Mouse (Mus musculus) embryonic facial prominence, embryonic 12.5 days (tissue): ENCODE data around the gene Wdr63. TPM values are rescaled to one million over a fixed set of nuclear protein-coding genes. Genes with fewer than 3 reads are reported as not detected.

Experiments used
- ATAC-seq: fragments of 200-750 bp; cut with Nextera tagmentation; 2 replicates; pipeline ENCODE4 v1.8.0; 2017; ENCODE audit not compliant: insufficient number of reproducible peaks, insufficient read depth, low FRiP score, low TSS enrichment
- H3K27ac ChIP-seq: fragments of 300-500 bp; sonication (generic); 2 replicates; pipeline ENCODE4 v1.5.1; 2016; ENCODE audit warnings: mild to moderate bottlenecking
- H3K27me3 ChIP-seq: fragments of 300-500 bp; sonication (generic); 2 replicates; pipeline ENCODE4 v1.6.1; 2016; ENCODE audit warnings: mild to moderate bottlenecking, moderate library complexity
- H3K36me3 ChIP-seq: fragments of 300-500 bp; sonication (generic); 2 replicates; pipeline ENCODE4 v1.6.1; 2016; ENCODE audit warnings: mild to moderate bottlenecking
- H3K4me1 ChIP-seq: fragments of 300-500 bp; sonication (generic); 2 replicates; pipeline ENCODE4 v1.6.1; 2016
- H3K4me2 ChIP-seq: fragments of 300-500 bp; sonication (generic); replicated peaks from 2 replicates; pipeline ENCODE4 v1.6.1; 2016; ENCODE audit warnings: mild to moderate bottlenecking, moderate library complexity
- H3K4me3 ChIP-seq: fragments of 300-500 bp; sonication (generic); 2 replicates; pipeline ENCODE4 v1.5.1; 2016; ENCODE audit warnings: mild to moderate bottlenecking
- H3K9ac ChIP-seq: fragments of 300-500 bp; sonication (generic); 2 replicates; pipeline ENCODE4 v1.6.1; 2016; ENCODE audit warnings: mild to moderate bottlenecking, moderate library complexity
- H3K9me3 ChIP-seq: fragments of 300-500 bp; sonication (generic); 2 replicates; pipeline ENCODE4 v1.6.1; 2016; ENCODE audit warnings: mild to moderate bottlenecking, moderate library complexity
- whole genome bisulfite sequencing: fragments of 180-500 bp; shearing (Covaris S2); methylation state at CpG from one replicate; pipeline ENCODE4 v1.1.7; 2016; 5-methylcytosine and 5-hydroxymethylcytosine counted together
- polyA plus RNA-seq: library from polyadenylated mRNA; unstranded; fragments of >200 nt; fragmentation: Nextera tagmentation; extraction: Ambion mirVana; gene quantifications from 2 replicates; pipeline ENCODE4 v1.2.1, GENCODE M21; 2016

Wdr63 gene
- polyA plus RNA-seq, 1 experiment from 2014 or later = 0.17 TPM

DNA sequence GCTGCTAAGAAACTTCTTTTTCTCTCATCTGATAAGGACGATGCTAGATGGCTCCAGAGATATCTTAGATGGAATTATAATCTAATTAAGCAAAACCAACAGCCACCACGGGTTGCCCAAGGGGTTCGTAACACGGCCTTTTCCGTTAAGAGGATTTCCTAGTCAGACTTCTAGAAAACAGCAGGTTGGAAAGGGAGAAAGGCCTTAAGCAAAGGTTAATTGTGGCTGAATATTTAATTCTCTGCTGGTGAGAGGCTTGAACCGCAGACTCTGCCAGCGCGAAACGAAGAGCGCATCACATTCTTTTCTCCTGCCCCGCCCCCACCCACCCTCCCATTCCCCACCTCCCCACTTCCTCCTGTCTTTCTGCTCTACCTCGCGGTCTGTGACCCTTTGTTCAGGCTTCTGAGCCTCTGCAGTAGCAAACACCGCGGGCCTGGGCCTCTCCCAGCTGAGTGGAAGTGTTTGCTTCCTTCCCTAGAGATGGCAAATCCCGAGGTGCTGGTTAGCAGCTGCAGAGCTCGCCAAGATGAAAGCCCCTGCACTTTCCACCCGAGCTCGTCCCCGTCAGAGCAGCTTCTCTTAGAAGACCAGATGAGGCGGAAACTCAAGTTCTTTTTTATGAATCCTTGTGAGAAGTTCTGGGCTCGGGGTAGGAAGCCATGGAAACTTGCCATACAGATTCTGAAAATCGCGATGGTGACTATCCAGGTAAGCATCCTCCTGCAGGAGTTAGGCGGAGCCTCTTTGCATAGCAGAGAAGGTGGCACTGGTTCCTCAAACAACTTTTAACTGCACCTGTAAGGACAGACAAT, 13.6 kb upstream of the Wdr63 start:
- Histone ChIP-seq H3K27ac (peak overlapping the region; percentile 9), H3K4me3 (peak overlapping the region; percentile 21), H3K27me3 (peaks cover 25% of the 10 kb centered on the region), H3K9ac (peak overlapping the region; percentile 12), H3K4me2 (peak overlapping the region; percentile 49), H3K36me3 (no peaks in the 10 kb centered on the region), H3K9me3 (no peaks in the 10 kb centered on the region), H3K4me1 (peaks cover 16% of the 10 kb centered on the region)
- 6% methylated on average over 25 of the region's 25 CpGs for WGBS
- ATAC-seq = no peak

DNA sequence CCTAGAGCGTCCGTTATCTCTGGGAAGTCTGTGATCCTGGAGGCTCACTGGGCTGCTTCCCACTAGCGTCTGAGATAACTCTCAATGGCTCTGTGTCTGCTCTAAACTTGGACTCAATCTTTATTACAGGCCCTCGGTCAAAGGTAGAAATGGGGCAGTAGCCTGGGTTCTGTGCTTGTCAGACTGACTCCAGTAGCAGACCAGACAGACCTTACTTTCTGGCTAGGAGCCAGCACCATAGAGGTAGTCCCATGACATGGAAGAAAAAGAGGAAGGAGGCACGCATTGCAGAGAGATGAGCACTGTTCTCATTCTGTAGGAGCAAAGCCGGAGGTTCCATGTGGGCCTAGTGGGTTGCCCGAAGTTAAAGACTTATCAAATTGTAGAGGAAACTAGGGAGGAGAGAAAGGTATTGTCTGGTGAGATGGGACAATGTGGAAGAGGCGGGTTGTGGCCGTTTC, 10.1 kb upstream of the Wdr63 start:
- Histone ChIP-seq H3K4me3 (no peak overlapping the region; the same call in 1 of the 2 replicates), H3K4me2 (peak overlapping the region; percentile 53), H3K27me3 (peaks cover 27% of the 10 kb centered on the region), H3K9ac (no peak overlapping the region), H3K4me1 (peaks cover 16% of the 10 kb centered on the region), H3K36me3 (no peaks in the 10 kb centered on the region), H3K27ac (no peak overlapping the region), H3K9me3 (no peaks in the 10 kb centered on the region)
- 61% methylated on average over 9 of the region's 9 CpGs for WGBS
- ATAC-seq = no peak

DNA sequence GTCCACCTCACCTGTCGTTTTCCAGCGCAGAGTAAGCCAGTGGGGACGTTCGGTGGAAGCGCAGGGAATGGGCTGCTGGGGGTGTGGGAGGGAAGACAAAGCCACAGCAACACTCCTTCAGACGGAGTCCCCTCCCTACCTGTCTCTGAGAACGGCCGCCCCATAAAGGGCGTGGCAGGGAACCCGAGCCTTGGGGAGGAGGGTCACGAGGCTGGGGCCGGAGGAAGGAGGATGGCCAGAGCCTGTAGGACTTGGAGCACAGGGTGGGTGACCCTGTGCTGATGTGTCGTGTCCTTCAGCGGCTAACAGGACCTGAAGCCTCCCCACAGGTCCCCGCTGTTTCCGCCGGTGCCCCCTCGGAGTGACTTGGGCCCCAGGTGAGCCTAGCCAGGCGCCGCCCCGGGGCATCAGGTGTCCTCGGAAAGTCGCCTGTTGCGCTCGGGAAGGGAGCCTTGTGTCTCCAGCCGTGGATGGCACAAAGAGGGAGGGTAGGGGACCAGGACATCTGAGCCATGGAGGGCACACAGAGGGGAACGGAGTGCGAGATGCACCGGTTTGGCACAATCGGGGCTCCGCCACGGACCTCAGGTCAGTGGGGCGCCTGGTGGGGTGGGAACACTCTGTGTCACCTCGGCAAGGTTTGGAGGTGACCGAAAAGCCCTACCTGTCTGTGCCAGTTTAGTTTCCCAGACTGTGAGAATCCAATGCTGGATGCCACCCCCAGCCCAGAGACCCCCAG, 9.5 kb upstream of the Wdr63 start, which contains the start of gene Mcoln3:
TSS of gene Mcoln3 (plus strand) at position 193 of the 739 bp plus-strand sequence.
- H3K4me2 ChIP-seq = peak within 1 kb of the TSS; percentile 53
- no peak within 1 kb of the TSS for H3K27ac ChIP-seq
- peaks cover 16% of the 10 kb centered on the region for H3K4me1 ChIP-seq
- no peak within 1 kb of the TSS for H3K9ac ChIP-seq
- peaks cover 27% of the 10 kb centered on the region for H3K27me3 ChIP-seq
- H3K9me3 ChIP-seq = no peaks in the 10 kb centered on the region
- ATAC-seq = no peak
- WGBS = 14% methylated on average over 35 of the region's 35 CpGs
- peak within 1 kb of the TSS; percentile 31 for H3K4me3 ChIP-seq
- H3K36me3 ChIP-seq = no peaks in the 10 kb centered on the region

DNA sequence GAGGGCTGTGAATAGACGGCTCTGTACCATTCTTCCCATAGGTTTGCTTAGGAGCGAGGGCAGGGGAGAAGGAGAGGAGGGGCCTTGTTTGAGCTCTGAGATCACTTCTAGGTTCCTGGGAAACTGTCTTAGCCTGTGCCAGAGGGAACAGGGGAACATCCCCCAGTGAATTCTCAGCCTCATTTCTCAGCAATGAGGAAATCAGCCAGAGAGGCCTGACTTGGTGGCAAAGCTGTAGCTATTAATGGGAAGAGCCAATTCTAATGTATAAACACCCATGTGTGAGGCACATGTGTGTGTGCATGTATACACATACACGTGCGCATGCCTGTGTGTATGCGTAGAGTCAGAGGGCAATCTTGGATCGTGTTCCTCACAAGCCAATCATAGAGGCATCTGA, 3.0 kb upstream of the Wdr63 start:
- Histone ChIP-seq H3K36me3 (no peaks in the 10 kb centered on the region), H3K27ac (no peak overlapping the region), H3K27me3 (0 out of 2 replicates have a peak, but pooled peaks cover 4% of the 10 kb centered on the region), H3K9ac (no peak overlapping the region), H3K4me2 (no peak overlapping the region), H3K4me1 (peaks cover 6% of the 10 kb centered on the region; the same call in 1 of the 2 replicates), H3K4me3 (no peak overlapping the region), H3K9me3 (no peaks in the 10 kb centered on the region)
- WGBS = 69% methylated on average over 6 of the region's 6 CpGs
- no peak for ATAC-seq

DNA sequence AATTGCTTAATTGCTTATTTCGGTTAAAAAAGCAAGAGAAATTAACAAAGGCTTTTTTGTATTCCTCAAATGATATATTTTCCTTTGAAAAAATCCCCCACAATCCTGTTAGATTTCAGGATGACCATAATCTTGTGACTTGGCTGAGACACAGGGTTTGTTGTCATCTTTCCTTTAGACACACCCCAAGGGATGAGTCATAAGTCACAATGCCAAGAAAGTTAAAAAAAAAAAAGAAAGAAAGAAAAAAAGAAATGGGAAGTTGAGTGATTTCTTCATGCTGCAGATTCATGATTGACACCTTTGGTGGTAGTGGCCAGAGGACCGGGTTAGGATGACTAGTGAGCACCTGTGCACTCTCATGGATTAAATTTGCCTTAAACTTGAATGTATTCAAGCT, 2.4 kb upstream of the Wdr63 start:
- Histone ChIP-seq H3K4me3 (no peak overlapping the region), H3K4me2 (no peak overlapping the region), H3K9ac (no peak overlapping the region), H3K4me1 (peaks cover 6% of the 10 kb centered on the region; the same call in 1 of the 2 replicates), H3K9me3 (no peaks in the 10 kb centered on the region), H3K27ac (no peak overlapping the region), H3K36me3 (no peaks in the 10 kb centered on the region), H3K27me3 (0 out of 2 replicates have a peak, but pooled peaks cover 4% of the 10 kb centered on the region)
- no peak for ATAC-seq
- 68% methylated on average over 2 of the region's 2 CpGs for WGBS

DNA sequence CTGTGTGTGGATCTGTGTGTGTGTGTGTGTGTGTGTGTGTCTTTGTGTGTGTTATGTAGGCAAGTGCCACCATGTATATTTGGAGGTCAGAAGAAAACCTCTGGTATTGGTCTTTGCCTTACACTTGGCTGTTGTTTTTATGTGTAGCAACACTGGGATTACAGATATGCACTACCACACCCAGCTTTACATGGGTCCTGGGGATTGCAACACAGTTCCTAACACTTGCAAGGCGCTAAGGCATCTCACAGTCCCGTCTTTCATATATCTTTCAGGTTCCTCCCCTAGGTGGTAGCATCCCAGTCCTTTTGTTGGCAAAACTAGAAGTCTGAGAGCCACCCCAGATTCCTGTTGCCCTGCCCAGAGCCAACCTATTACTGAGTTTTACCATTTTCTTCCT, 1.0 kb upstream of the Wdr63 start:
- 0 out of 2 replicates have a peak, but pooled peaks cover 4% of the 10 kb centered on the region for H3K27me3 ChIP-seq
- no peak overlapping the region for H3K27ac ChIP-seq
- H3K9ac ChIP-seq = no peak overlapping the region
- H3K36me3 ChIP-seq = no peaks in the 10 kb centered on the region
- ATAC-seq = no peak
- peaks cover 6% of the 10 kb centered on the region; the same call in 1 of the 2 replicates for H3K4me1 ChIP-seq
- WGBS = 74% methylated on average over 2 of the region's 2 CpGs
- no peak overlapping the region for H3K4me3 ChIP-seq
- H3K9me3 ChIP-seq = 0 out of 2 replicates have a peak, but pooled peaks cover 6% of the 10 kb centered on the region
- no peak overlapping the region for H3K4me2 ChIP-seq

DNA sequence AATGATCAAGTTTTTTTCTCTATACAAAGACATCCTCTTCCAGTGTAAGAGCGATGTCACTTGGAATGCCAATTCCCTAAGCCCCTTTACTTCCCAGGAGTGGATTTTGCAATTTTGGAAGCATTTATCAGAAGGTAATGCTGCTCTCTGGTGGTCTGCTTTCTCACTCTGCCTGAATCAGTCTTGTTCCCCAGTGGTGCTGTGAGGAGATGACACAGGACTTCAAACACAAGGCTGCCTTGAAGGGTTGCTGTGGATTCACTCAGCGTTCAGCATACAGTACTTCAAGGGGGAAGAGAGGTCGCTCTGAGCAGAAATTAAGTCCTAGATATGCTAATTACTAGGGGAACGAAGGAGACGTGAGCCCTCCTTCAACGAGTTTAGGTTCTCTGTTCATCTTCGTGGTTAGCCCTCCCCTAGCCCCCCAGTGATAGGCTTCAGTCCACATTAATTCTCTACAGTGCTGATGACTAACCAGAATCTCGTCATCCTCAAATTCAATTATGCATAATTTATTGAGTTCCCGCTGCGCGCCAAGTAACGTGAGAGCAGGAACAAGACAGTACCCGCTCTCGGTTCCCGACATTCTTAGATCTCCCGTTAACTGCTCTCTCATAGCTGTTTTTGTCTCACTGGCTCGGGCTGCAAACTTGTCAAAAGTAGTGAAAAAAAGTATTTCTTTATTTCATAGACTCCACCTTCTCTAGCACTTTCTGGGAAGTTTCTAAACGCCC, 647 bp downstream of the Wdr63 start:
- WGBS = 6% methylated on average over 18 of the region's 18 CpGs
- no peak overlapping the region for H3K27ac ChIP-seq
- 0 out of 2 replicates have a peak, but pooled peaks cover 4% of the 10 kb centered on the region for H3K27me3 ChIP-seq
- H3K4me1 ChIP-seq = peaks cover 6% of the 10 kb centered on the region; the same call in 1 of the 2 replicates
- no peak for ATAC-seq
- H3K9ac ChIP-seq = no peak overlapping the region
- peak overlapping the region; percentile 65 for H3K4me2 ChIP-seq
- peak overlapping the region; percentile 41 for H3K4me3 ChIP-seq
- H3K9me3 ChIP-seq = 0 out of 2 replicates have a peak, but pooled peaks cover 6% of the 10 kb centered on the region
- no peaks in the 10 kb centered on the region for H3K36me3 ChIP-seq

DNA sequence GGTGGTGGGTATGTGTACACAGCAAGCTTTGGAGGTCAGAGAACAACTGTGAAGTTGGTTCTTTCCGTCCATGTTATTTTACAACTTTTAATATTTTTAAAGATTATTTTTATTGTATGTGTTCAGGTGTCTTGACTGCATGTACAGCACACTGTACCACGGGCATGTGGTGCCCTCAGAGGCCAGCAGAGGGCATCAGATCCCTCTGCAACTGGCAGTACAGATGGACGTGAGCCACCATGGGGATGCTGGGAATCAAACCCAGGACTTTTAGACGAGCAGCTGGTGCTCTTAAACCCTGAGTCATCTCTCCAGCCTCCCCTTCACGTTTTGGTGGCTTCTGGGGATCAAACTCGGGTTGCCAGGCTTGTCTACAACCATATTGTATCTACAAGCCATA, 5.9 kb downstream of the Wdr63 start:
- Histone ChIP-seq H3K4me1 (peaks cover 3% of the 10 kb centered on the region; the same call in 1 of the 2 replicates), H3K27me3 (no peaks in the 10 kb centered on the region), H3K4me3 (no peak overlapping the region), H3K9me3 (0 out of 2 replicates have a peak, but pooled peaks cover 6% of the 10 kb centered on the region), H3K4me2 (no peak overlapping the region), H3K27ac (no peak overlapping the region), H3K36me3 (no peaks in the 10 kb centered on the region), H3K9ac (no peak overlapping the region)
- no peak for ATAC-seq
- WGBS = 57% methylated on average over 6 of the region's 6 CpGs

DNA sequence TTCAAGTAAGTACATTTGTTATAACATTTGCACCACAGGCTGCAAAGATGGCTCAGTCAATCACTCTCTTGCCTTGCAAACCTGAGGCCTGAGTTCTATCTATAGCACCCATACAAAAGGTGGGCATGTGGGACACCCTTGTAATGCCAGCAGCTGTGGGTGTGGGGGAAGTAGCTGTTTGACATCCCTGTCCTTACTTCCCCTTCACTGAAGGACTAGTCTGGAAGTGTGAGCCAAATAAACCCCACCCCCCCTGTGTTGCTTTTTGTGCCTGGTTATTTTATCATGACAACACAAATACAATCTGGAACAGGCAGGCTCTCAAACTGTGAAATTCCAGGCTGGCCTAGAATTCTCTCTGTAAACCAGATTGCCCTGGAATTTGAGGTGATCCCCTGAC, 8.0 kb downstream of the Wdr63 start:
- Histone ChIP-seq H3K9ac (no peak overlapping the region), H3K27me3 (no peaks in the 10 kb centered on the region), H3K27ac (no peak overlapping the region), H3K9me3 (0 out of 2 replicates have a peak, but pooled peaks cover 6% of the 10 kb centered on the region), H3K4me2 (no peak overlapping the region), H3K4me1 (no peaks in the 10 kb centered on the region), H3K4me3 (no peak overlapping the region), H3K36me3 (no peaks in the 10 kb centered on the region)
- ATAC-seq = no peak

DNA sequence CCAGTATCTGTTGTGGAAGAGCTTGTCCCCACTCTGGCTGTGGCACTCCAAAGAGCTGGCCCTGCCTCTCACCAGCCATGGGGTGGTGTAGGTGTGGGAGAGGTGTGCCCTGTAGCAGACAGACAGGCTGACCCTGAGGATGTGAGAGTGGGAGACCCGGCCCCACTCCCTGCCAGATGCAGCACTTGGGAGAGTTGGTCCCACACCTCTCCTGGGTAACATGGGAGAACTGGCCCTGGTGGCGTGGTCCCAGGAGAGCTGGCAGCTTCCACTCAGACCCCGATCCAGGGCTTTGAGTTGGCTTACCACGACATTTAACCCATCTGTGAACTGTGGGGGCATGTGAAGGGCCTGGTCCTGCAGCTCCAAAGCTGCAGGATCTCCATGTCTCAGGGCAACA, 10.1 kb downstream of the Wdr63 start:
- H3K9me3 ChIP-seq = no peaks in the 10 kb centered on the region
- 83% methylated on average over 4 of the region's 4 CpGs for WGBS
- no peaks in the 10 kb centered on the region for H3K36me3 ChIP-seq
- no peak overlapping the region for H3K4me2 ChIP-seq
- no peaks in the 10 kb centered on the region for H3K4me1 ChIP-seq
- no peak overlapping the region for H3K4me3 ChIP-seq
- H3K9ac ChIP-seq = no peak overlapping the region
- H3K27ac ChIP-seq = no peak overlapping the region
- ATAC-seq = no peak
- no peaks in the 10 kb centered on the region for H3K27me3 ChIP-seq

DNA sequence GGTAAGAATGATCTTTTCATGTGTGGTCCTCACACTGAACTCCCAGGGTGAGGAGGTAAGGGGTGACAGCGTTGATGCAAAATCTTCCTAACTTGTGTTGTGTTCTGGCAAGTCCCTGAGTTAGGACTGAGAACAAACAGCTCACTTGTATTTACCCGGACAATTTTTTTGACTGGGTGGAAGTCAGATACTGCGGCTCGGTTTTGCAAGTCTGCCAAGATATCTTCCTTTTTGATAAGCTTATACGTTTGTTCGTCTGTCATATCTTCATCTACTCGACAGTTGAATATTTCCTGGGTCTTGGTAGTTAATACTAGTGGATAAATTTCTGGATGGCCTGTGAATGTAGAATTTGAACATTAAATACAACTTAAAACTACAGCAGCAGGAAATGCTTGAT, 10.9 kb downstream of the Wdr63 start:
- Histone ChIP-seq H3K27me3 (no peaks in the 10 kb centered on the region), H3K4me2 (no peak overlapping the region), H3K9ac (no peak overlapping the region), H3K4me1 (no peaks in the 10 kb centered on the region), H3K9me3 (no peaks in the 10 kb centered on the region), H3K4me3 (no peak overlapping the region), H3K36me3 (no peaks in the 10 kb centered on the region), H3K27ac (no peak overlapping the region)
- WGBS = 90% methylated on average over 7 of the region's 7 CpGs
- no peak for ATAC-seq
